Mouse (Mus musculus): ENCODE data around the gene Myb. TPM values are rescaled to one million over a fixed set of nuclear protein-coding genes. Genes with fewer than 3 reads are reported as not detected.
A peak's percentile ranks its signal among the peaks of the same experiment; 100 is the strongest.

Myb gene
- polyA plus RNA-seq, 1 experiment from 2014 or later: 0.87 TPM

DNA sequence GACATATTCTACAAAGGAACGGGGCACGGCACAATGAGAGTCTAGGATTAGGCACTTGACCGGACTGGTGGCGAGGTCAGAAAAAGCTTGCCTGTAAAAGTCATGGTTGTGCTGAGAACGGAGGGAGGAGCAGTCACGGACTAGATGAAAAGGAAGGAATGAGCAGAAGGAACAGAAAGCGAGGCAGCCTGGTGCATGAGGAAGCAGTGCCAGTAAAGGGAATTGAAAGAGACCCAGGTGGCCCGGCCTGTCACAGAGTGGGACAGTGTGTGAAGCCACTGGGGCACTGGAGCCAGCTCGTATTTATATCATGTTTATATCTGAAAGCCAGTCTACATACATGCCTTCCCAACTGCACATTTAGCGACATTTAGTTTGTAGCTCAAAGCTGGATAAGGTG, 31.7 kb upstream of the Myb start:
- H3K4me1 ChIP-seq (replicated peaks): no peaks in the 10 kb centered on the region
- WGBS: 81% methylated on average over 10 of the region's 10 CpGs
- H3K4me3 ChIP-seq: no peak overlapping the region
- no peak overlapping the region for H3K27ac ChIP-seq (replicated peaks)
- H3K9ac ChIP-seq: no peak overlapping the region
- H3K9me3 ChIP-seq: no peaks in the 10 kb centered on the region
- H3K36me3 ChIP-seq: no peaks in the 10 kb centered on the region
- H3K4me2 ChIP-seq: no peak overlapping the region
- no peaks in the 10 kb centered on the region for H3K27me3 ChIP-seq
- no peak for ATAC-seq (ENCODE audit: low read depth)

GRCm38 (mm10) chr10:21189756-21190397, 29.1 kb upstream of the Myb start:
- Histone ChIP-seq H3K36me3 (no peaks in the 10 kb centered on the region), H3K9me3 (no peaks in the 10 kb centered on the region), H3K27me3 (no peaks in the 10 kb centered on the region), H3K9ac (no peak overlapping the region), H3K4me2 (no peak overlapping the region), H3K4me3 (no peak overlapping the region), H3K27ac (replicated peaks) (no peak overlapping the region), H3K4me1 (replicated peaks) (no peaks in the 10 kb centered on the region)
- no peak for ATAC-seq (ENCODE audit: low read depth)
- WGBS: 77% methylated on average over 9 of the region's 9 CpGs

- Histone ChIP-seq H3K4me2 (peak overlapping the region; percentile 47), H3K4me1 (replicated peaks) (no peaks in the 10 kb centered on the region), H3K36me3 (no peaks in the 10 kb centered on the region), H3K4me3 (peak overlapping the region; percentile 27), H3K9me3 (no peaks in the 10 kb centered on the region), H3K27ac (replicated peaks) (no peak overlapping the region), H3K27me3 (no peaks in the 10 kb centered on the region), H3K9ac (no peak overlapping the region)
- peak; percentile 69; the same call in 1 of the 2 replicates for ATAC-seq (ENCODE audit: low read depth)
- WGBS: 28% methylated on average over 8 of the region's 8 CpGs
These were observed 28.5 kb upstream of the Myb start for GRCm38 (mm10) chr10:21189275-21189601.

- no peak overlapping the region for H3K27ac ChIP-seq (replicated peaks)
- 31% methylated on average over 11 of the region's 11 CpGs for WGBS
- peak overlapping the region; percentile 27 for H3K4me3 ChIP-seq
- ATAC-seq (ENCODE audit: low read depth): peak; percentile 76; the same call in 1 of the 2 replicates
- no peaks in the 10 kb centered on the region for H3K36me3 ChIP-seq
- H3K9ac ChIP-seq: no peak overlapping the region
- H3K4me1 ChIP-seq (replicated peaks): no peaks in the 10 kb centered on the region
- H3K4me2 ChIP-seq: peak overlapping the region; percentile 47
- H3K27me3 ChIP-seq: no peaks in the 10 kb centered on the region
- no peaks in the 10 kb centered on the region for H3K9me3 ChIP-seq
These were observed 27.9 kb upstream of the Myb start for GRCm38 (mm10) chr10:21188564-21189274.

- Histone ChIP-seq H3K27ac (replicated peaks) (no peak overlapping the region), H3K36me3 (no peaks in the 10 kb centered on the region), H3K4me2 (no peak overlapping the region), H3K4me1 (replicated peaks) (no peaks in the 10 kb centered on the region), H3K9me3 (no peaks in the 10 kb centered on the region), H3K4me3 (no peak overlapping the region), H3K9ac (no peak overlapping the region), H3K27me3 (no peaks in the 10 kb centered on the region)
- ATAC-seq (ENCODE audit: low read depth): no peak
These were observed 27.1 kb upstream of the Myb start for GRCm38 (mm10) chr10:21187847-21188246.

DNA sequence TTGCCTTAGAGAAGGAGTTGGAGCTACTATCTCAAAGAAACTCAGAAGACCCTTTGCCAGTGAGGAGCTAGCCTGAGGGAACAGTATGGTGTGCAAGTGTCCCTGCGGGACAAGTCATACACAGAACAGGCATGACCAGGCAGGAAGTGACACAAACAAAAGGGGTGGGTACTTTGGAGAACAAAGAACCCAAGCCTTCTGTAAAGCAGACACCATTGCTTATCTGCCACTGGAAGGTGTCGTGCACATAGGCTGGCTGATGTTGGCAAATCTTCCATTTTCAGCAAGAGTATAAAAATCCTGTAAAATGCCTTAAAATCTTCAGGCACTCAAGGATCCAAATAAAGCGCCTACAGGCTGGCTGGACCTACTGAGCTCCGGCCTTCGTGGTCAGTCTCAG, 25.9 kb upstream of the Myb start:
- no peak for ATAC-seq (ENCODE audit: low read depth)
- 83% methylated on average over 5 of the region's 5 CpGs for WGBS

GRCm38 (mm10) chr10:21178711-21179110, 17.9 kb upstream of the Myb start:
- H3K4me3 ChIP-seq: no peak overlapping the region
- H3K9ac ChIP-seq: no peak overlapping the region
- H3K27me3 ChIP-seq: no peaks in the 10 kb centered on the region
- H3K27ac ChIP-seq (replicated peaks): no peak overlapping the region
- 32% methylated on average over 5 of the region's 5 CpGs for WGBS
- H3K4me2 ChIP-seq: no peak overlapping the region
- no peaks in the 10 kb centered on the region for H3K4me1 ChIP-seq (replicated peaks)
- no peaks in the 10 kb centered on the region for H3K9me3 ChIP-seq
- no peak for ATAC-seq (ENCODE audit: low read depth)
- H3K36me3 ChIP-seq: no peaks in the 10 kb centered on the region

More for the DNA sequence above, 25.9 kb upstream of the Myb start:
- Histone ChIP-seq H3K4me1 (replicated peaks) (no peaks in the 10 kb centered on the region), H3K4me3 (no peak overlapping the region), H3K4me2 (no peak overlapping the region), H3K27me3 (no peaks in the 10 kb centered on the region), H3K36me3 (no peaks in the 10 kb centered on the region), H3K27ac (replicated peaks) (no peak overlapping the region), H3K9me3 (no peaks in the 10 kb centered on the region), H3K9ac (no peak overlapping the region)

- Histone ChIP-seq H3K4me1 (replicated peaks) (no peaks in the 10 kb centered on the region), H3K27ac (replicated peaks) (no peak overlapping the region), H3K9me3 (no peaks in the 10 kb centered on the region), H3K9ac (no peak overlapping the region), H3K4me3 (no peak overlapping the region), H3K27me3 (no peaks in the 10 kb centered on the region), H3K36me3 (no peaks in the 10 kb centered on the region), H3K4me2 (no peak overlapping the region)
- no peak for ATAC-seq (ENCODE audit: low read depth)
- 85% methylated on average over 10 of the region's 10 CpGs for WGBS
These were observed 17.5 kb upstream of the Myb start for GRCm38 (mm10) chr10:21178281-21178680.

- Histone ChIP-seq H3K4me3 (no peak overlapping the region), H3K36me3 (no peaks in the 10 kb centered on the region), H3K27me3 (no peaks in the 10 kb centered on the region), H3K9ac (no peak overlapping the region), H3K4me1 (replicated peaks) (no peaks in the 10 kb centered on the region), H3K9me3 (no peaks in the 10 kb centered on the region), H3K4me2 (no peak overlapping the region), H3K27ac (replicated peaks) (no peak overlapping the region)
- ATAC-seq (ENCODE audit: low read depth): no peak
- WGBS: 85% methylated on average over 4 of the region's 4 CpGs
These were observed 11.9 kb upstream of the Myb start for GRCm38 (mm10) chr10:21172650-21173200.

DNA sequence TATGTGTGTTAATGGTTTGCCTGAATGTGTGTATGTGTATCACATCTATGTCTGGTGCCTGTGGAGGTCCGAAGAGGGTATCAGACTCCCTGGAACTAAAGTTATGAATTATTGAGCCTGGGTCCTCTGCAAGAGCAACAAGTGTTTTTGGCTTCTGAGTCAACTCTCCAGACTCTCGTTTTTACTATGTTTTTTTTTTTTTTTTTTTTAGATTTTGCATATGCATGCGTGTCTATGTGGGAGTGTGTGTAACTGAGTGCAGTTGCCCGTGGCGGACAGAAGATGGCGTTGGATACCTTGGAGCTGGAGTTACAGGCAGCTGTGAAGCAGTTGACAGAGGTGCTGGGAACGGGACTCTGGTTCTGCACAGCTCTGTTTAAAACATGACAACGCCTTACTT, 7.7 kb upstream of the Myb start:
- Histone ChIP-seq H3K4me2 (no peak overlapping the region), H3K36me3 (no peaks in the 10 kb centered on the region), H3K9me3 (no peaks in the 10 kb centered on the region), H3K27me3 (peaks cover 8% of the 10 kb centered on the region), H3K4me1 (replicated peaks) (no peaks in the 10 kb centered on the region), H3K9ac (no peak overlapping the region), H3K4me3 (no peak overlapping the region), H3K27ac (replicated peaks) (no peak overlapping the region)
- 92% methylated on average over 8 of the region's 8 CpGs for WGBS
- no peak for ATAC-seq (ENCODE audit: low read depth)

DNA sequence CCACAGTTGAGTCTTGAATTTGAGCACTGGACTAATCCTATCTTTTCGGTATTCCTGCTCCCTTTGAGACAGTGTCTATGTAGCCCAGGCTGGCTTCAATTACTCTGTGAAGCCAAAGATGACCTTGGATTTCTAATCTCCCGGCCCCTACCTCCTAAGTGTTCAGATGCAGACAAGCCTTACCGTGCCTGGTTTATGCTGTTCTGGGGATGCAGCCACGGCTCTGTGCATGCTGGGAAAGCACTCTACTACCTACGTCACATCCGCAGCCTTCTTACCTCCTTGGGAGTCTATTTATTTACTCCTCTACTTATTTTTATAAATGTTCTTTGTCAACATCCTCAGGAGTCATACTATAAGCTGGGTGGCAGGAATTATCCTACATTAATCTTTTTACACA, 7.1 kb upstream of the Myb start:
- Histone ChIP-seq H3K4me3 (no peak overlapping the region), H3K9ac (no peak overlapping the region), H3K4me1 (replicated peaks) (no peaks in the 10 kb centered on the region), H3K9me3 (no peaks in the 10 kb centered on the region), H3K27ac (replicated peaks) (no peak overlapping the region), H3K36me3 (no peaks in the 10 kb centered on the region), H3K4me2 (no peak overlapping the region), H3K27me3 (peaks cover 13% of the 10 kb centered on the region)
- no peak for ATAC-seq (ENCODE audit: low read depth)
- 98% methylated on average over 6 of the region's 6 CpGs for WGBS

GRCm38 (mm10) chr10:21167165-21167564, 6.4 kb upstream of the Myb start:
- no peaks in the 10 kb centered on the region for H3K4me1 ChIP-seq (replicated peaks)
- ATAC-seq (ENCODE audit: low read depth): no peak
- H3K36me3 ChIP-seq: no peaks in the 10 kb centered on the region
- no peak overlapping the region for H3K4me2 ChIP-seq
- H3K4me3 ChIP-seq: no peak overlapping the region
- H3K9me3 ChIP-seq: no peaks in the 10 kb centered on the region
- no peak overlapping the region for H3K9ac ChIP-seq
- no peak overlapping the region for H3K27ac ChIP-seq (replicated peaks)
- peaks cover 19% of the 10 kb centered on the region for H3K27me3 ChIP-seq
- 87% methylated on average over 5 of the region's 5 CpGs for WGBS

GRCm38 (mm10) chr10:21165411-21165810, 4.6 kb upstream of the Myb start:
- H3K4me3 ChIP-seq: no peak overlapping the region
- no peak overlapping the region for H3K9ac ChIP-seq
- H3K27me3 ChIP-seq: peaks cover 27% of the 10 kb centered on the region
- H3K27ac ChIP-seq (replicated peaks): no peak overlapping the region
- 80% methylated on average over 4 of the region's 4 CpGs for WGBS
- ATAC-seq (ENCODE audit: low read depth): no peak
- peaks cover 7% of the 10 kb centered on the region for H3K4me1 ChIP-seq (replicated peaks)
- H3K36me3 ChIP-seq: no peaks in the 10 kb centered on the region
- H3K4me2 ChIP-seq: no peak overlapping the region
- H3K9me3 ChIP-seq: no peaks in the 10 kb centered on the region
